Mouse (Mus musculus) spleen, adult 2 months (tissue): ENCODE measurements at regions not wholly inside any gene's neighbourhood (a gene's known extent, or its start where the extent isn't known, plus 50 kb on each side); places are given as distances from the start of the nearest gene placed in this dataset.

Experiments
- CTCF ChIP-seq: fragments of 200-500 bp; IDR thresholded peaks from 2 replicates; pipeline ENCODE4 v1.5.1; 2011; ENCODE audit warnings: mild to moderate bottlenecking, inconsistent platforms; ENCODE audit not compliant: insufficient read depth, insufficient read length, insufficient replicate concordance; ENCODE audit errors: extremely low read depth
- POLR2A ChIP-seq: fragments of 200-500 bp; IDR thresholded peaks from 2 replicates; pipeline ENCODE4 v1.6.1; 2011; ENCODE audit warnings: low read depth, low read length, inconsistent platforms

GRCm38 (mm10) chr13:28508184-28508583, 250.9 kb downstream of the Gm11361 start:
- TF ChIP-seq CTCF (no peak), POLR2A (no peak)
